Comparison of ENCODE assay signal across 8 mouse cellular contexts in the genomic region with DNA sequence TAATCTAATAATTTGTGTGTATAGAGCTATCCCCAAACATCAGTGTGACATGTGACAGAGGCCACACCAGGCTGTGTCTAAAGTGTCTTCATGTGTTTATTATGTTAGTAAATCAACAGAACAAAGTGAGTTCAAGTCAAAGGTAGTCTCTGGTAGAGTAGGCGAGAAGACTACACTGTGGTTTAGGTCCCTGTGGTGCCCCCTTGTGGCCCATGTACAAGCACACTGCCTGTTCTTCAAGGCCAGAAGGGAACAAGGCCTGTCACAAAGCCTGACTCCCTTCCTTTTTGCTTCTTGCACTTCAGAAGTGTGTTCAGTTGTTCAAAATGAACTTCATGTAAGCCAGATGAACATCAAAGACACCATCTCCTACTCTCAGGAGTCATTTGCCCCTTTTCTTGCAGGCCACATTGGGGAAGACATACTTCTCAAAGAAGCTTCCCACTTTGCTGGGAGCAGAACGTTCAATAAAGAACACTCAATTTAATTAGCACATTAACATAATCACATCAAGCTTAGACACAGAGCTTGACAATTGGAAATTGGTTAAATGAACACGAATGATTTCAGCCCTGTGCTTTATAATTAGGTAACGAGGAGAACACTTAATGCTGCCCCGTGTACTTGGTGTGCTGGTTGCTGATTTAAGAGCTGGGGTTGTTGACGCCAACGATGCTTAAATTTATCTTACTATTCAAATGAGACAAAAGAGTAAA. TPM values are rescaled to one million over a fixed set of nuclear protein-coding genes. Genes with fewer than 3 reads are reported as not detected.
DNase-seq lines count a peak whose midpoint lies in the region; ATAC-seq and TF ChIP-seq lines count a peak whose summit lies in the region.
"Had no signal": no experiment of that assay in that cellular context is flagged by ENCODE, and none has a peak within 500 bp of the region (broad histone marks: within the 10 kb centered on the region; RNA-seq: fewer than 3 reads in every experiment).

No protein-coding gene starts in this region.

- no peaks in the 10 kb centered on the region for H3K4me1 ChIP-seq in midbrain, embryonic 12.5 days
- no peaks in the 10 kb centered on the region for H3K4me1 ChIP-seq in midbrain, embryonic 16.5 days (ENCODE audit: control insufficient read depth, insufficient read depth, low read length)
- H3K4me1 ChIP-seq: liver, embryonic 15.5 days had no signal

- H3K4me2 ChIP-seq in midbrain, embryonic 12.5 days (replicated peaks) = no peak overlapping the region
- no peak overlapping the region for H3K4me2 ChIP-seq in midbrain, embryonic 16.5 days (ENCODE audit: low read length)
- H3K4me2 ChIP-seq: liver, embryonic 15.5 days had no signal

- H3K4me3 ChIP-seq in midbrain, embryonic 12.5 days = no peak overlapping the region
- H3K4me3 ChIP-seq in midbrain, embryonic 16.5 days (ENCODE audit: low read depth, low read length) = no peak overlapping the region
- H3K4me3 ChIP-seq: liver, embryonic 15.5 days had no signal

- TF ChIP-seq CTCF in brain, embryonic 14.5 days (IDR thresholded peaks at IDR 0.05; ENCODE audit: borderline replicate concordance, extremely low read depth, insufficient read depth, insufficient read length) = peak; percentile 56; the same call in 1 of the 2 replicates

- ATAC-seq in midbrain, embryonic 12.5 days (ENCODE audit: low FRiP score, low read depth) = peak; percentile 52; the same call in 1 of the 2 replicates
- ATAC-seq in midbrain, embryonic 16.5 days = no peak
- ATAC-seq in monocyte, adult 5-6 weeks (replicated peaks; ENCODE audit: insufficient number of reproducible peaks, low FRiP score, low TSS enrichment, poor library complexity, severe bottlenecking) = no peak

- H3K27me3 ChIP-seq in midbrain, embryonic 12.5 days = no peaks in the 10 kb centered on the region
- H3K27me3 ChIP-seq in midbrain, embryonic 16.5 days (ENCODE audit: control insufficient read depth, insufficient read depth, low read depth, low read length) = no peaks in the 10 kb centered on the region
- H3K27me3 ChIP-seq: liver, embryonic 15.5 days had no signal

- H3K36me3 ChIP-seq in midbrain, embryonic 12.5 days = no peaks in the 10 kb centered on the region
- H3K36me3 ChIP-seq in midbrain, embryonic 16.5 days (ENCODE audit: control insufficient read depth, insufficient read depth, low read length) = no peaks in the 10 kb centered on the region
- H3K36me3 ChIP-seq: liver, embryonic 15.5 days had no signal

- no peak overlapping the region for H3K27ac ChIP-seq in midbrain, embryonic 12.5 days (replicated peaks)
- no peak overlapping the region for H3K27ac ChIP-seq in midbrain, embryonic 16.5 days (ENCODE audit: low read length)
- H3K27ac ChIP-seq: liver, embryonic 15.5 days had no signal

- peak; percentile 80 for DNase-seq in NIH3T3 (ENCODE audit: low read depth)
- peak; percentile 79 for DNase-seq in brain, embryonic 14.5 days (ENCODE audit: low read depth)
- peak; percentile 44 for DNase-seq in kidney, postnatal 14 days
- DNase-seq in testis, postnatal 10 days (ENCODE audit: low spot score) = peak; percentile 51

- TF ChIP-seq POLR2A in brain, embryonic 14.5 days (IDR thresholded peaks at IDR 0.05; ENCODE audit: borderline replicate concordance, extremely low read depth, insufficient read depth, insufficient read length, poor library complexity, severe bottlenecking) = no peak

- H3K9ac ChIP-seq in midbrain, embryonic 12.5 days (replicated peaks) = no peak overlapping the region
- H3K9ac ChIP-seq in midbrain, embryonic 16.5 days (ENCODE audit: low read depth, low read length) = no peak overlapping the region
- H3K9ac ChIP-seq: liver, embryonic 15.5 days had no signal

- H3K9me3 ChIP-seq in midbrain, embryonic 12.5 days = no peaks in the 10 kb centered on the region
- no peaks in the 10 kb centered on the region for H3K9me3 ChIP-seq in midbrain, embryonic 16.5 days (replicated peaks; ENCODE audit: control insufficient read depth, low read length, poor library complexity, severe bottlenecking)
- H3K9me3 ChIP-seq: liver, embryonic 15.5 days had no signal

- 70% methylated on average over 7 of the region's 7 CpGs for WGBS in midbrain, embryonic 12.5 days
- 59% methylated on average over 7 of the region's 7 CpGs for WGBS in midbrain, embryonic 16.5 days

RNA-seq across cellular contexts. Expression of gene Arnt2, which starts 14.9 kb away (rescaled TPM):
- polyA plus RNA-seq in midbrain, embryonic 12.5 days (2016; fragmentation: Nextera tagmentation; extraction: Ambion mirVana) = 67.1 and 77.6 TPM in 2 replicates
- 88.2 and 90.2 TPM in 2 replicates for polyA plus RNA-seq in midbrain, embryonic 16.5 days (2015; fragmentation: Nextera tagmentation; extraction: Ambion mirVana)
- polyA plus RNA-seq in brain, embryonic 14.5 days (2012; rRNA removed) = 172 and 207 TPM in 2 replicates
- 0.10 TPM in 1 of 3 replicates, not detected in the others for total RNA-seq in monocyte, adult 5-6 weeks (2017)
